Mouse (Mus musculus): Measurements from ENCODE around the gene Kif21b. TPM values are rescaled to one million over a fixed set of nuclear protein-coding genes. Genes with fewer than 3 reads are reported as not detected.

Kif21b gene
- polyA plus RNA-seq, 1 experiment, result 16.8 TPM

DNA sequence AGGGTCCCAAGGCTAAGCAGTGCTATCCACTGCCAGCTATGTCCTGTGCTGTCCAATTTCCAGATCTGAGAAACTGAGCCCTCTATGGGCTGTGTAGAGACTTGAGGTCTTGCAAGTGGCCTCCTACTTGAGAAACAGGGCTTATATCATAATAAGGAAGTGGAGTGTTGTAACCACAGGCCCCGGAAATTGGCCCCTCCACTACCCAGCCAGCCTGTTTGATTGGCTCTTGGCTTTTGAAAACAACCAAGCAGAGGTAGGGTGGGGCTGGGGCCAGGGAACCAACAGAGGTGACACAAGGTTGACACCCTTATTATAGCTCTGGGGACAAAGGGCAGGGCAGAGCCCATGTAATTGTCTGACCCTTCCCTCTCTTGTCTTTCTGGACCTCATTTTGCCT, 3.9 kb downstream of the Kif21b start:
- Histone ChIP-seq H3K79me2 (ENCODE audit: control insufficient read depth, insufficient read depth) (peaks cover 50% of the 10 kb centered on the region), H3K36me3 (ENCODE audit: control insufficient read depth, insufficient read depth) (no peaks in the 10 kb centered on the region), H3K4me3 (peak overlapping the region; percentile 57), H3ac (ENCODE audit: control insufficient read depth, insufficient read length) (no peak overlapping the region), H3K4me2 (ENCODE audit: low read depth) (peak overlapping the region; percentile 91), H3K27me3 (ENCODE audit: control insufficient read depth, insufficient read depth, insufficient read length) (no peaks in the 10 kb centered on the region)
- TF ChIP-seq POLR2A (IDR thresholded peaks at IDR 0.05; ENCODE audit: insufficient read length, low read depth) (no peak), MAX (IDR thresholded peaks at IDR 0.05; ENCODE audit: low read depth) (no peak), SRF (IDR thresholded peaks at IDR 0.05; ENCODE audit: control insufficient read depth, insufficient read length, low read depth) (no peak), POLR2AphosphoS2 (IDR thresholded peaks at IDR 0.05; ENCODE audit: insufficient read length, low read depth) (no peak), MYOD1 (IDR thresholded peaks at IDR 0.05; ENCODE audit: control insufficient read depth in 1 of 3, insufficient read length in 2 of 3, low read depth in 2 of 3) (no peak), TCF12 (IDR thresholded peaks at IDR 0.05; ENCODE audit: insufficient read depth, poor library complexity, severe bottlenecking) (no peak), TCF3 (IDR thresholded peaks at IDR 0.05; ENCODE audit: insufficient read length, low read depth) (no peak), USF1 (IDR thresholded peaks at IDR 0.05; ENCODE audit: low read depth) (no peak), MYOG (IDR thresholded peaks at IDR 0.05; ENCODE audit: control insufficient read depth in 1 of 3, insufficient read depth in 1 of 3, insufficient read length in 2 of 3, low read depth in 2 of 3) (no peak), CEBPB (IDR thresholded peaks at IDR 0.05; ENCODE audit: insufficient read depth, poor library complexity, severe bottlenecking) (no peak), E2F4 (IDR thresholded peaks at IDR 0.05; ENCODE audit: insufficient read depth) (no peak), REST (IDR thresholded peaks at IDR 0.05; ENCODE audit: insufficient read depth, insufficient read length) (no peak)

DNA sequence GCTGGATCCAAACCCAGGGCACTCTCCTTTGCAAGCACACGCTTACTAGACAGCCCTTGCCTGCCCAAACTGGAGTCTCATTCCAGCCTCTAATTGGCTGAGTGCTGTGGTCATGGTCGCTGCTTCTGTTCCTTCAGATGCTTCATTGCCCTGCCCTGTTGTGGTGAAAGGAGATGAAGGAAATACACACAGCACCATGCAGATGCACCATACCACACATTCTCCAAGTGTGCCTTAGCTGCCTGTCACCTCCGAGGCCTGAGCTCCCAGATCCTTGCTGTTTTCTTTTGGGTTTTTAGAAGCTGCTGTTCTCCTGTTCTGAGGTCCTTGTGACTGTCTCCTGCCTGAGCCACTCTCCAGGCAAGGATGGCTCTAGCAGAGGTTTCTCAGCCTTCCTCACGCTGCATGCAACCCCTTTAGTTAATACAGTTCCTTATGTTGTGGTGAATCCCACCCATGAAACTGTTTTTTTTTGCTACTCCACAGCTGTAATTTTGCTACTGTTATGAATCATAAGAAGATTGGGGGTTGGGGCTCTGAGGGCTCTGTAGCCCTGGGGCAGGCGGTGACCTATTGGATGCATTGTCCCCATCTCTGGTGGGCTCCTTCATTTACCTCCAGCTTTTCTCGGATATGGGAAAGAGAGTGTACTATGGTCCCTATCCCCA, 4.7 kb downstream of the Kif21b start:
- H3ac ChIP-seq (ENCODE audit: control insufficient read depth, insufficient read length), result no peak overlapping the region
- no peaks in the 10 kb centered on the region for H3K36me3 ChIP-seq (ENCODE audit: control insufficient read depth, insufficient read depth)
- H3K4me2 ChIP-seq (ENCODE audit: low read depth), result peak overlapping the region; percentile 91
- no peaks in the 10 kb centered on the region for H3K27me3 ChIP-seq (ENCODE audit: control insufficient read depth, insufficient read depth, insufficient read length)
- peaks cover 54% of the 10 kb centered on the region for H3K79me2 ChIP-seq (ENCODE audit: control insufficient read depth, insufficient read depth)
- no peak overlapping the region for H3K4me3 ChIP-seq
- TF ChIP-seq E2F4 (IDR thresholded peaks at IDR 0.05; ENCODE audit: insufficient read depth) (no peak), MYOD1 (IDR thresholded peaks at IDR 0.05; ENCODE audit: control insufficient read depth in 1 of 3, insufficient read length in 2 of 3, low read depth in 2 of 3) (no peak), POLR2AphosphoS2 (IDR thresholded peaks at IDR 0.05; ENCODE audit: insufficient read length, low read depth) (no peak), TCF3 (IDR thresholded peaks at IDR 0.05; ENCODE audit: insufficient read length, low read depth) (no peak), CEBPB (IDR thresholded peaks at IDR 0.05; ENCODE audit: insufficient read depth, poor library complexity, severe bottlenecking) (no peak), POLR2A (IDR thresholded peaks at IDR 0.05; ENCODE audit: insufficient read length, low read depth) (no peak), REST (IDR thresholded peaks at IDR 0.05; ENCODE audit: insufficient read depth, insufficient read length) (no peak), USF1 (IDR thresholded peaks at IDR 0.05; ENCODE audit: low read depth) (no peak), TCF12 (IDR thresholded peaks at IDR 0.05; ENCODE audit: insufficient read depth, poor library complexity, severe bottlenecking) (no peak), MYOG (IDR thresholded peaks at IDR 0.05; ENCODE audit: control insufficient read depth in 1 of 3, insufficient read depth in 1 of 3, insufficient read length in 2 of 3, low read depth in 2 of 3) (no peak), SRF (IDR thresholded peaks at IDR 0.05; ENCODE audit: control insufficient read depth, insufficient read length, low read depth) (no peak), MAX (IDR thresholded peaks at IDR 0.05; ENCODE audit: low read depth) (no peak)

DNA sequence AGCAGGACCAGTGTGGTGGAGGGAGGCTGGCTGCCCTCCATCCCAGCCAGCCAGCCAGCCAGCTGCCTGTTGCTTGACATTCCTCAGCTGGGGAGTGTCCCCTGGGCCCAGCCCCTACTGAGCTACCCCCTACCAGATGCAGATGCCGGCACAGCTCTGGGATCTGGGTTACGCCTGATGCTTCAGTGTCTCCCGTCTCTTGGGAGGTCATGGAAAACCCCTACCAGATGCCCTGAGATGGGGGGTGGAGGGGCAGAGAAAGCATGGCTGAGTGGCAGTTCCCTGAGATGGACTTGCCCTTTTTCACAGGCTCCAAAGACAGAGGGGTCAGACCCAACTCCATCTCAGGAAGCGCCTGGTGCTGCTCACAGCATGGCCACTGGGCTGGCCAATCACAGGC, 5.4 kb downstream of the Kif21b start:
- Histone ChIP-seq H3K79me2 (ENCODE audit: control insufficient read depth, insufficient read depth) (peaks cover 60% of the 10 kb centered on the region), H3ac (ENCODE audit: control insufficient read depth, insufficient read length) (no peak overlapping the region), H3K4me3 (peak overlapping the region; percentile 5), H3K4me2 (ENCODE audit: low read depth) (peak overlapping the region; percentile 91), H3K36me3 (ENCODE audit: control insufficient read depth, insufficient read depth) (no peaks in the 10 kb centered on the region), H3K27me3 (ENCODE audit: control insufficient read depth, insufficient read depth, insufficient read length) (no peaks in the 10 kb centered on the region)
- TF ChIP-seq E2F4 (IDR thresholded peaks at IDR 0.05; ENCODE audit: insufficient read depth), result no peak
- TF ChIP-seq SRF (IDR thresholded peaks at IDR 0.05; ENCODE audit: control insufficient read depth, insufficient read length, low read depth), result no peak
- TF ChIP-seq CEBPB (IDR thresholded peaks at IDR 0.05; ENCODE audit: insufficient read depth, poor library complexity, severe bottlenecking), result no peak
- peak in 2 of 3 experiments; percentile 74 to 87 for TF ChIP-seq MYOD1 (IDR thresholded peaks at IDR 0.05; ENCODE audit: control insufficient read depth in 1 of 3, insufficient read length in 2 of 3, low read depth in 2 of 3)
- no peak for TF ChIP-seq POLR2AphosphoS2 (IDR thresholded peaks at IDR 0.05; ENCODE audit: insufficient read length, low read depth)
- TF ChIP-seq TCF3 (IDR thresholded peaks at IDR 0.05; ENCODE audit: insufficient read length, low read depth), result peak; percentile 38
- TF ChIP-seq TCF12 (IDR thresholded peaks at IDR 0.05; ENCODE audit: insufficient read depth, poor library complexity, severe bottlenecking), result peak; percentile 21
- no peak for TF ChIP-seq POLR2A (IDR thresholded peaks at IDR 0.05; ENCODE audit: insufficient read length, low read depth)
- TF ChIP-seq MAX (IDR thresholded peaks at IDR 0.05; ENCODE audit: low read depth), result no peak
- TF ChIP-seq USF1 (IDR thresholded peaks at IDR 0.05; ENCODE audit: low read depth), result no peak
- peak in 2 of 3 experiments; percentile 57 to 87 for TF ChIP-seq MYOG (IDR thresholded peaks at IDR 0.05; ENCODE audit: control insufficient read depth in 1 of 3, insufficient read depth in 1 of 3, insufficient read length in 2 of 3, low read depth in 2 of 3)
- TF ChIP-seq REST (IDR thresholded peaks at IDR 0.05; ENCODE audit: insufficient read depth, insufficient read length), result no peak

DNA sequence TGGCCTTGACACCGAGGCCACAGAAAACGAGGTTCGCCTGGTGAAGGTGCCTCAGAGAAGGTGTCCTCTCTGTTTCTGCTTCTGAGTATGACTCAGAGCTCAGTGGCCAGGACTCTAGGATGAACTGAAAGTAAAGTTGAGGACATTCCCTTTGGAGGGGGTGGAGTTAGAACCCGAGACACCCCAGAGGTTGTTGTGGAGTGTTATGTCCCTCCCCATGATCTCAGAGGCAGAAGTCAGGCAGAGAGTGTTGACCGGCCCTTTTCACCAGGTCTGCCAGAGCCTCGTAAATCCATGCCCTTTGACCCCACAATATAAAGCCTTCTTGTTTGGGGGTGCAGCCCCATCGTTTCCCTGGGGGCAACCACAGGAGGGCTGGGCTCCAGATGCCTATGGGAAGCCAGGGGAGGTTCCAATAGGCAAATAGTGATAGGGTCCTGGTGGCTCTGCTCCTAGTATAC, 5.9 kb downstream of the Kif21b start:
- H3K4me2 ChIP-seq (ENCODE audit: low read depth), result peak overlapping the region; percentile 91
- H3K27me3 ChIP-seq (ENCODE audit: control insufficient read depth, insufficient read depth, insufficient read length), result no peaks in the 10 kb centered on the region
- H3K36me3 ChIP-seq (ENCODE audit: control insufficient read depth, insufficient read depth), result no peaks in the 10 kb centered on the region
- peaks cover 62% of the 10 kb centered on the region for H3K79me2 ChIP-seq (ENCODE audit: control insufficient read depth, insufficient read depth)
- peak overlapping the region; percentile 5 for H3K4me3 ChIP-seq
- TF ChIP-seq SRF (IDR thresholded peaks at IDR 0.05; ENCODE audit: control insufficient read depth, insufficient read length, low read depth), result no peak
- peak; percentile 14 for TF ChIP-seq POLR2A (IDR thresholded peaks at IDR 0.05; ENCODE audit: insufficient read length, low read depth)
- no peak overlapping the region for H3ac ChIP-seq (ENCODE audit: control insufficient read depth, insufficient read length)

Measured in myocyte (in vitro differentiated cells).